Mouse (Mus musculus) right cerebral cortex, postnatal 14 days (tissue): ENCODE measurements around the gene Man2b1.
"Not testable (repeated sequence)": the region's sequence is repeated elsewhere in the genome, so short reads cannot be mapped to it uniquely, and the experiment has no call there.

Experiments
- DNase-seq: peaks from one replicate; pipeline ENCODE4 v3.0.0; 2022

The Man2b1 gene

DNA sequence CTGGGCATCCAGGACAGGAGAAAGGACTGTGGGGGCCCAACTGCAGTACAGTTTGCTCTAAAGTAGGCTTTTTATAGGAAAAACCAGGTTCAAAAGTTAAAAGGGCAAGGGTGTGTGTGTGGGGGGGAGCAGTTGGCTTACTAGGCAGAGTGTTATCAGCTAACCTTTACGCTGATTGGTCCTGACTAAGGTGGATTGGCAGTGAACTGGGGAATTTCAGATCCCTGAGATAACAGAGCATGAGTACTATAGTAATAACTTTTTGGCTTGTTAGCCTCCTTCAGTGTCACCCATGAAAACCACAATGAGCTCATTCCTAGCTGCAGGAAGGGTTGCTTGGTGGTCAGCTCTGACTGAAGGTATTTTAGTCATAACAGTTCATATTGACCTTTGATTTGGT, 49.3 kb downstream of the Man2b1 start:
- DNase-seq = no peak

DNA sequence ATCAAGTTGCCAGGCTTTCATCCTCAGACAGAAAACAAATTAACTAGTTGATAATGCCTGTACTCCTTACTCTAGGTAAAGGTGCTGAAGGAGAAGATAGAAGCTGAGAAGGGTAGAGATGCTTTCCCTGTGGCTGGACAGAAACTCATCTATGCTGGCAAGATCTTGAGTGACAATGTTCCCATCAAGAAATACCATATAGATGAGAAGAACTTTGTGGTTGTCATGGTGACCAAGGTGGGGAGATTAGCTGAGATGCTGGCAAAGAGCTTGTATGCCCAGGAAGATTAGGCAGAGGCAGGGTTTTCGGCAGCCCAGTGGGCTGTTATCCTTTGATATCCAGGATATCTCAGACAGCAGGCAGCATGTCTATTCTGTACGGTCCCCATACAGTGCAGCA, 52.6 kb downstream of the Man2b1 start:
- DNase-seq = not testable (repeated sequence)

DNA sequence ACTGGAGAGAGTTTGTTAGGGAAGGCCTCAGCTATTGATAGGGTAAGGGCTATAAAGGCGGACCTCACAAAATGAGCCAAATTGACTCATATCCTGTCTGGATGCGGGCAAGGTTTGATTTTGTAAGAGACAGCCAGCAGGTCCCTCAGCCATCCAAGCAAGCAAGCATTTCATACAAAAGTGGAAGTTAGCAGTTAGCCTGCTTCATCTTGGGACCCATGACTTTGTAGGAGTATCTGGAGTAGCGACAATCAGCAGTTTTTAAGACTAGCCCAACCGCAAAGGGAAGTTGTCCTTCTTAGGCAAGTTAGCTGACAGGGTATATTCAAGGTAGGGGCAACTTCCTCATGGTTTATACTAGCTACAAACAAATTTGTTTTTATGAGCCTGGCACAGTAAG, 59.4 kb downstream of the Man2b1 start:
- no peak for DNase-seq
